Mouse (Mus musculus) neural tube, embryonic 11.5 days (tissue): ENCODE measurements around the gene Rnaseh1. TPM values are rescaled to one million over a fixed set of nuclear protein-coding genes. Genes with fewer than 3 reads are reported as not detected.

Experiments used
- ATAC-seq: fragments of 200-750 bp; cut with Nextera tagmentation; 2 replicates; pipeline ENCODE4 v1.8.0; 2017; ENCODE audit warnings: moderate number of reproducible peaks, mild to moderate bottlenecking, moderate TSS enrichment, moderate library complexity; ENCODE audit not compliant: insufficient read depth, low FRiP score, low TSS enrichment
- DNase-seq: peaks from one replicate; pipeline ENCODE4 v3.0.0-alpha.2; 2015; ENCODE audit warnings: low spot score
- H3K27ac ChIP-seq: fragments of 300-500 bp; sonication (generic); 2 replicates; pipeline ENCODE4 v1.5.1; 2014; ENCODE audit warnings: low read depth, mild to moderate bottlenecking, low read length
- H3K27me3 ChIP-seq: fragments of 300-500 bp; sonication (generic); 2 replicates; pipeline ENCODE4 v1.6.1; 2014; ENCODE audit warnings: mild to moderate bottlenecking, low read length, mixed read lengths; ENCODE audit not compliant: control insufficient read depth, insufficient read depth
- H3K36me3 ChIP-seq: fragments of 300-500 bp; sonication (generic); 2 replicates; pipeline ENCODE4 v1.6.1; 2014; ENCODE audit warnings: mild to moderate bottlenecking, low read length, moderate library complexity, mixed read lengths; ENCODE audit not compliant: control insufficient read depth, insufficient read depth
- H3K4me1 ChIP-seq: fragments of 300-500 bp; sonication (generic); 2 replicates; pipeline ENCODE4 v1.6.1; 2014; ENCODE audit warnings: low read length, mixed read lengths; ENCODE audit not compliant: control insufficient read depth, insufficient read depth
- H3K4me2 ChIP-seq: fragments of 300-500 bp; sonication (generic); 2 replicates; pipeline ENCODE4 v1.6.1; 2014; ENCODE audit warnings: low read depth, mild to moderate bottlenecking, moderate library complexity
- H3K4me3 ChIP-seq: fragments of 300-500 bp; sonication (generic); 2 replicates; pipeline ENCODE4 v1.5.1; 2014; ENCODE audit warnings: low read depth, low read length
- H3K9ac ChIP-seq: fragments of 300-500 bp; sonication (generic); 2 replicates; pipeline ENCODE4 v1.6.1; 2014; ENCODE audit warnings: mild to moderate bottlenecking, low read length
- H3K9me3 ChIP-seq: fragments of 300-500 bp; sonication (generic); 2 replicates; pipeline ENCODE4 v1.6.1; 2016; ENCODE audit warnings: low read length; ENCODE audit not compliant: control insufficient read depth
- WGBS: fragments of 180-500 bp; shearing (Covaris S2); extraction: QIAGEN DNeasy Blood & Tissue Kit; methylation state at CpG from one replicate; pipeline ENCODE4 v1.1.7; 2014; 5-methylcytosine and 5-hydroxymethylcytosine counted together
- polyA plus RNA-seq: library from polyadenylated mRNA; unstranded; fragments of >200 nt; fragmentation: Nextera tagmentation; extraction: Ambion mirVana; gene quantifications from 2 replicates; pipeline ENCODE4 v1.2.1, GENCODE M21; 2014

Gene Rnaseh1
- polyA plus RNA-seq, 1 experiment from 2014 or later: 28.5 TPM

DNA sequence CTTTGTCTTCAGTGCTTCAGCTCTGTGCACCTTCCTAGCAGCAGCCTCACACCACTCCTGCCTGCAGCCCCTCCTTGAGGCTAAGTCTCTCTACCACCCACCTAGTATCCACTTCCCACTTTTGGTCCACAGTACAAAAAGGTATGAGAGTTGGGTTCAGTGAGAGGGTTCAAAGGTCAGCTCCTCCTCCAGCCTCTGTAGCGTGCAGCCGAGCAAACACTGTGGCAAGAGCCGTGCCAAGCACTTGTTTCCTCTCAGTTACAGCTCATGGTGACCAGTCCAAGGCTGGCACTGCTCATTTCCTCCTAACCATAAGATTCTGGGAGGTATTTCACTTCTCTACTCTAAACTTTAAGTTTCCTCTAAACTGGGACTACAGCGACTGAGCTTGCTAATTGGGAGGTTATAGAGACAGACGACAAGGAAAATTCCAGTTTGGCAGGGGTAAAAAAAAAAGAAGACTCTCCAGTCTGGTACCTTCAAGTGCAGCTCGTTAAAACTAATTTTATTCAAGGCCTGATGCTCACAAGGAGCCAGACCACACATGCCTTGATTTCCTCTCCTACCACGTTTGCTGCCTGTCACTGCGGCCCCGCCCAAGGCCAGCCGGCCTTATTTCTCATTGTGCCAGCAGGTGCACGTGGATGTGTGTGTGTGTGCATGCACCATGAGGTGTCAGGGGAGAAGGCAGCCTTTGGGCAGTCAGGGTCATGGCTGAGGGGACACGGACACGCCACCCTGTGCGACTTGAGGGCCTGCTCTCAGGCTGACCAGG is 48.6 kb downstream of the Rnaseh1 start:
- DNase-seq (no peak), ATAC-seq (no peak)
- H3K27ac ChIP-seq: no peak overlapping the region
- H3K27me3 ChIP-seq: no peaks in the 10 kb centered on the region
- 84% methylated on average over 14 of the region's 14 CpGs for WGBS
- no peaks in the 10 kb centered on the region for H3K9me3 ChIP-seq
- no peak overlapping the region for H3K9ac ChIP-seq
- no peak overlapping the region for H3K4me3 ChIP-seq
- no peaks in the 10 kb centered on the region for H3K4me1 ChIP-seq
- H3K4me2 ChIP-seq: no peak overlapping the region
- no peaks in the 10 kb centered on the region; the same call in 1 of the 2 replicates for H3K36me3 ChIP-seq

DNA sequence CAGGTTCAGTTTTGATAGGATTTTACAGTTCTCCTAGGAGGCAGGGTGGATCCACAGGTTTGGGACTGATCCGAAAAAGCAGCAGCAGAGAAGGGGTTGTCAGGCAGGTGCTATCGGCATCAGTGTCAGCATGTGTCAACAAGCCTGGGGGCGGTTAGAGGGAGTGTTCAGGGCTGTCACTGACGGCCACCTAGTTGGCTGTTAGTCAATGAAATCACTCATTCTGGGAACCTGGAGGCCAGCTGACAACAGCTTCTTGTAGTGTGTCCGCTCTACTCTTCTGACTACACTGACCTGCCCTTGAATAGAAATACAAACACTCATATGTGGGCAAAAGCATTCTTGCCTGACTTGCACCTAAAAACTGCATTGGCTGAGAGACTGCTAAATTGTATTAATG is 49.7 kb downstream of the Rnaseh1 start:
- Histone ChIP-seq H3K9ac (no peak overlapping the region), H3K9me3 (no peaks in the 10 kb centered on the region), H3K4me1 (0 out of 2 replicates have a peak, but pooled peaks cover under 1% of the 10 kb centered on the region), H3K4me2 (no peak overlapping the region), H3K4me3 (no peak overlapping the region), H3K36me3 (no peaks in the 10 kb centered on the region; the same call in 1 of the 2 replicates), H3K27me3 (no peaks in the 10 kb centered on the region), H3K27ac (no peak overlapping the region)
- DNase-seq (no peak), ATAC-seq (no peak)
- 84% methylated on average over 5 of the region's 5 CpGs for WGBS

DNA sequence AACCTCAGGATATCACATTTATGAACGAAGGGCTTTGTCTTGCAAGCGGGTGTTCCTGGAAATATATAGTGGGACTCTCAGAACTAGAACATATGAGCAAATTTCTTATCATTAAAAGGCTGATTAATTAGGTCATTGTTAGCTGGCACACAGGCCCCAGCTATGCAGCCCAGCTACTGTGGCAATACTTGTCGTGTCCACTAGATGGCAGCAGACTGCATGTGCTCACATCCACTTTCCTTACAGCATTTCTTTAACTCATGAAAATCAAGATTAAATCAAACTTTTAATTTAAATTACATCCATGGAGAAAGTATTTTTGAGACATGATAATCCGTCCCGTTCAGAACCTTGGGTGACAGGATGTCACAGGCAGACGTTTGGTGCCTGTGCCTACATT is 50.3 kb downstream of the Rnaseh1 start:
- H3K4me1 ChIP-seq: peaks cover 6% of the 10 kb centered on the region; the same call in 1 of the 2 replicates
- H3K27me3 ChIP-seq: no peaks in the 10 kb centered on the region
- ATAC-seq (0 out of 2 replicates have a peak, but pooled peaks have one; percentile 7), DNase-seq (peak; percentile 68)
- H3K9me3 ChIP-seq: no peaks in the 10 kb centered on the region
- H3K27ac ChIP-seq: no peak overlapping the region
- H3K9ac ChIP-seq: peak overlapping the region; percentile 2; the same call in 1 of the 2 replicates
- H3K4me3 ChIP-seq: no peak overlapping the region
- WGBS: 10% methylated on average over 6 of the region's 6 CpGs
- no peak overlapping the region for H3K4me2 ChIP-seq
- H3K36me3 ChIP-seq: no peaks in the 10 kb centered on the region

DNA sequence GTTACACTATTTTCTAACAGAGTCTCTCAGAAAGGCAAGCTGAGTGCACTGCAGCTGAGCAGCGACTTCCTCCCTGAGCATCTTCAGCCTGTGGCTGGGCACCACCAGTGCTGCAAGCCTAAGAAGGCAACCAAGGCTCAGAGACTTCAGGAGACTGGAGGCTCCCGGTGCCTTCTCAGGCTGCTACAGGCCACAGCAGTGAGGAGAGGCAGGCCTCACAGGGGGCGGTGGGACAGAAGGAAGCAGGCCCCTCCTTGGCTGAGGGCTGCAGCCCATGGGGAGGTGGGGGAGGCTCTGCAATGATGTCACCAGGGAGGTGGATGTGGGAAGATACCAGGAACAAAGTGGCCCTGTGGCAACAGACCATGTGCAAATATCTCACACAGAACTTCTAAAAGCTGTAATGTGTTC is 50.7 kb downstream of the Rnaseh1 start:
- peak overlapping the region; percentile 2; the same call in 1 of the 2 replicates for H3K9ac ChIP-seq
- H3K27me3 ChIP-seq: no peaks in the 10 kb centered on the region
- H3K4me2 ChIP-seq: no peak overlapping the region
- H3K36me3 ChIP-seq: no peaks in the 10 kb centered on the region
- H3K27ac ChIP-seq: no peak overlapping the region
- peak; percentile 36; the same call in 1 of the 2 replicates for ATAC-seq
- 32% methylated on average over 3 of the region's 3 CpGs for WGBS
- peak; percentile 35 for DNase-seq
- H3K4me1 ChIP-seq: peaks cover 10% of the 10 kb centered on the region; the same call in 1 of the 2 replicates
- no peak overlapping the region for H3K4me3 ChIP-seq
- H3K9me3 ChIP-seq: no peaks in the 10 kb centered on the region

DNA sequence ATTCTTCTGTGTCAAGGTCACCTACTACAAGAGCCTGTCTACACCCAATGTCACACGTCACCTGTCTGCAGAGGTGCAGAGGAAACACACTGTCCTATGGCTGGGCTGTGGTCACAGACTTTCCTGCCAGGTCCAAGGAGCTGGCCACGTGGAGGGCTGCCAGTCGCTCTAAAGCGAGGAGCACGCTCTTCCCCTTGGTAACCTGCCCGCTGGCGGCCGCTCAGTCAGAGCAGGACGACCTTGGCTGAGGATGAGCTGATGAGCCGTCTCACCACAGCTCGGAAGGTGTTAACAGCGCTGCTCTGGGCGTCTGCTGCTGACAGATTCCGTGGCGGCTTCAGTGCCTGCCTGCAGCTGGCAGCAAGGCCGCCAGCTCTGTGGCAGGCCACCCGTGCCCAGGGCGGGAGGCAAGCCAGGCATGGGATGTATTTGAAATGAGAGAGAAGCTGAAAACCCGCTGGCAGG is 51.2 kb downstream of the Rnaseh1 start:
- H3K27ac ChIP-seq: no peak overlapping the region
- ATAC-seq: no peak

DNA sequence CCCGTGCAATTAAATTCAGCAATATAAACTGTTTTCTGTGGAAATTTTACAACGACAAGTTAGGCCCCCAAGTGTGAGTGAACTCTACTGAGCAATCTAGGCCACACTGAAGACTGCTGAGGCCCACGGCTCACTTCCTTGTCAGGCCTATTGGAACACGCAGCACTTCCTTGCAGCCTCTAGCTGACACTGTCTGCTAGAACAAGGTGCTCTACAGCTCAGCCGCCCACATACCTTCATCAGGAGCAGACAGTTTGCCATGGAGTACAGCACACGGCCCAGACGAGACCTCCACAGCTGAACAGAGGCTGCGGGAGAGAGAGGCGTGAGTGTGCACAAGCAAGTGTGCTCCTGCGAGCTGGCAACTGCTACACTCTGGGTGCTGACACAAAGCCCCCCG is 51.9 kb downstream of the Rnaseh1 start:
- Histone ChIP-seq H3K4me3 (no peak overlapping the region), H3K4me1 (peaks cover 10% of the 10 kb centered on the region; the same call in 1 of the 2 replicates), H3K27me3 (no peaks in the 10 kb centered on the region), H3K36me3 (no peaks in the 10 kb centered on the region), H3K27ac (no peak overlapping the region), H3K4me2 (no peak overlapping the region), H3K9ac (no peak overlapping the region), H3K9me3 (no peaks in the 10 kb centered on the region)
- WGBS: 87% methylated on average over 11 of the region's 11 CpGs
- DNase-seq (no peak), ATAC-seq (no peak)

More for the DNA sequence above, 51.2 kb downstream of the Rnaseh1 start:
- no peaks in the 10 kb centered on the region for H3K9me3 ChIP-seq
- WGBS: 82% methylated on average over 19 of the region's 19 CpGs
- peaks cover 10% of the 10 kb centered on the region; the same call in 1 of the 2 replicates for H3K4me1 ChIP-seq
- H3K4me3 ChIP-seq: no peak overlapping the region
- no peak overlapping the region for H3K4me2 ChIP-seq
- no peak overlapping the region for H3K9ac ChIP-seq
- no peaks in the 10 kb centered on the region for H3K36me3 ChIP-seq
- no peaks in the 10 kb centered on the region for H3K27me3 ChIP-seq
- DNase-seq: no peak

DNA sequence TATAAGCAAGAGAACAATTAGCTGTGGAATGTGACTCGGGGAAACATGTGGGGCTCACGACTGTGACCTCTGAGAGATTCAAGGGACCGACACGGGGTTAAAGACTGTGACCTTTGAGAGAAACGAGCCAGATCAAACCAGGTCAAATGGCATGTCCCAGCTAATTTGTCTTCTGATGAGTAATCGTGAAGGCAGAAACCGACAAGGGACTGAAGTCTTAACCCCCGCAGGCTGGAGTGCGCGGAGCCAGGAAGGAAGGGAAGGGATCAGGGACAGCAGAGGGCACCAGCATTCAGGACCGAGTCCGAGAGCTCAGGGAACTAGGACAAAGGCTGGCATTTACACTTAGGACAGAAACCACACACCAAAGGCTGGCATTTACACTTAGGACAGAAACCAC is 55.0 kb downstream of the Rnaseh1 start:
- no peaks in the 10 kb centered on the region for H3K9me3 ChIP-seq
- H3K9ac ChIP-seq: peak overlapping the region; percentile 3; the same call in 1 of the 2 replicates
- H3K27me3 ChIP-seq: no peaks in the 10 kb centered on the region
- H3K27ac ChIP-seq: no peak overlapping the region
- H3K4me1 ChIP-seq: peaks cover 10% of the 10 kb centered on the region; the same call in 1 of the 2 replicates
- no peaks in the 10 kb centered on the region for H3K36me3 ChIP-seq
- no peak for ATAC-seq
- DNase-seq: peak; percentile 47
- no peak overlapping the region for H3K4me2 ChIP-seq
- H3K4me3 ChIP-seq: no peak overlapping the region
- 2% methylated on average over 12 of the region's 12 CpGs for WGBS

DNA sequence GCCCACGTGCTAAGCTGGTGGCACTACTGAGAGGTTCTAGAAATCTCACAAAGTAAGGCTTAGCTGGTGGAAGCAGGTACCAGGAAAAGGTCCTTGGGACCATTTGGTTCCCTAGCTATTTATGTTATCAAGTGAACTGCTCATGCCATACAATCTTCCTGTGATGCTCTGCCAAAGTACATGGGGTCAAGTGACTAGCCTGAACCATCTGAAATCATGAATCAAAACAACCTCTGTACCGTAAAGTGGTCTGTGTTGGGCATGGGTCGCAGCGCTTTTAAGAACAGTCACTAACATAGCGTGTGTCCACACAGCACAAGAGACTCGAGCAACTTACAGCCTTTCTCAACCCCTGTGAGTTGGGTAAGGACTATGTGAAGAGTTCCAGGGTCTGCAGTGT is 55.8 kb downstream of the Rnaseh1 start:
- WGBS: 86% methylated on average over 6 of the region's 6 CpGs
- H3K27me3 ChIP-seq: no peaks in the 10 kb centered on the region
- no peak overlapping the region for H3K27ac ChIP-seq
- DNase-seq (no peak), ATAC-seq (no peak)
- H3K9me3 ChIP-seq: no peaks in the 10 kb centered on the region
- H3K4me2 ChIP-seq: no peak overlapping the region
- H3K36me3 ChIP-seq: no peaks in the 10 kb centered on the region; the same call in 1 of the 2 replicates
- no peak overlapping the region for H3K4me3 ChIP-seq
- no peak overlapping the region for H3K9ac ChIP-seq
- H3K4me1 ChIP-seq: peaks cover 10% of the 10 kb centered on the region; the same call in 1 of the 2 replicates
